10 mouse cellular contexts compared by ENCODE assay signal in genomic region chr19:26603296-26603860, GRCm38 (mm10). TPM values are rescaled to one million over a fixed set of nuclear protein-coding genes. Genes with fewer than 3 reads are reported as not detected.
DNase-seq lines count a peak whose midpoint lies in the region; ATAC-seq and TF ChIP-seq lines count a peak whose summit lies in the region.
"Had no signal": no experiment of that assay in that cellular context is flagged by ENCODE, and none has a peak within 500 bp of the region (broad histone marks: within the 10 kb centered on the region; RNA-seq: fewer than 3 reads in every experiment).

No protein-coding gene starts in this region.

- no peaks in the 10 kb centered on the region for H3K9me3 ChIP-seq in forebrain, embryonic 13.5 days (replicated peaks)
- H3K9me3 ChIP-seq in forebrain, embryonic 10.5 days, result no peaks in the 10 kb centered on the region
- no peaks in the 10 kb centered on the region for H3K9me3 ChIP-seq in lung, postnatal 0 days (ENCODE audit: low read length)
- no peaks in the 10 kb centered on the region for H3K9me3 ChIP-seq in limb, embryonic 11.5 days (ENCODE audit: control insufficient read depth, low read length)
- H3K9me3 ChIP-seq in neural tube, embryonic 15.5 days (replicated peaks), result no peaks in the 10 kb centered on the region

- DNase-seq in forebrain, embryonic 10.5 days (ENCODE audit: extremely low spot score, low spot score), result no peak
- DNase-seq in lung, postnatal 0 days (ENCODE audit: low spot score), result no peak
- DNase-seq in lung, adult 2 months, result no peak
- peak; percentile 56 for DNase-seq in limb, embryonic 11.5 days (ENCODE audit: low spot score)
- DNase-seq in left cerebral cortex, adult 11 months (ENCODE audit: low spot score), result no peak
- DNase-seq in right cerebral cortex, postnatal 14 days, result no peak
- DNase-seq: gastrocnemius, postnatal 36 days; kidney, postnatal 4 days had no signal

- peak overlapping the region; percentile 100 for H3K4me2 ChIP-seq in forebrain, embryonic 13.5 days
- H3K4me2 ChIP-seq in lung, postnatal 0 days (replicated peaks; ENCODE audit: low read depth, low read length), result peak overlapping the region; percentile 95; the same call in 1 of the 2 replicates
- no peak overlapping the region; the same call in 1 of the 2 replicates for H3K4me2 ChIP-seq in limb, embryonic 11.5 days (ENCODE audit: low read depth, severe bottlenecking)
- peak overlapping the region; percentile 98 for H3K4me2 ChIP-seq in neural tube, embryonic 15.5 days

- peaks cover 18% of the 10 kb centered on the region; the same call in 1 of the 2 replicates for H3K27me3 ChIP-seq in forebrain, embryonic 13.5 days
- peaks cover 69% of the 10 kb centered on the region for H3K27me3 ChIP-seq in forebrain, embryonic 10.5 days (ENCODE audit: poor library complexity, severe bottlenecking)
- no peaks in the 10 kb centered on the region for H3K27me3 ChIP-seq in lung, postnatal 0 days (replicated peaks; ENCODE audit: insufficient read depth, low read length)
- peaks cover under 1% of the 10 kb centered on the region; the same call in 1 of the 2 replicates for H3K27me3 ChIP-seq in limb, embryonic 11.5 days (ENCODE audit: control insufficient read depth, insufficient read depth, low read length)
- 0 out of 2 replicates have a peak, but pooled peaks cover 5% of the 10 kb centered on the region for H3K27me3 ChIP-seq in neural tube, embryonic 15.5 days (replicated peaks)

- H3K36me3 ChIP-seq in forebrain, embryonic 13.5 days (ENCODE audit: poor library complexity, severe bottlenecking), result no peaks in the 10 kb centered on the region
- no peaks in the 10 kb centered on the region for H3K36me3 ChIP-seq in forebrain, embryonic 10.5 days (replicated peaks)
- no peaks in the 10 kb centered on the region for H3K36me3 ChIP-seq in lung, postnatal 0 days (ENCODE audit: insufficient read depth, low read length)
- H3K36me3 ChIP-seq in limb, embryonic 11.5 days (ENCODE audit: control insufficient read depth, insufficient read depth, low read length), result no peaks in the 10 kb centered on the region
- no peaks in the 10 kb centered on the region for H3K36me3 ChIP-seq in neural tube, embryonic 15.5 days

- no peak for TF ChIP-seq CTCF in lung, postnatal 0 days (IDR thresholded peaks at IDR 0.05)
- no peak for TF ChIP-seq CTCF in lung, adult 2 months (IDR thresholded peaks at IDR 0.05; ENCODE audit: insufficient read depth, low read length)

- H3K9ac ChIP-seq in forebrain, embryonic 13.5 days, result no peak overlapping the region
- no peak overlapping the region for H3K9ac ChIP-seq in lung, postnatal 0 days (replicated peaks; ENCODE audit: low read depth)
- H3K9ac ChIP-seq in limb, embryonic 11.5 days (ENCODE audit: low read length), result no peak overlapping the region
- peak overlapping the region; percentile 74; the same call in 1 of the 2 replicates for H3K9ac ChIP-seq in neural tube, embryonic 15.5 days (replicated peaks)

- no peak overlapping the region for H3K27ac ChIP-seq in forebrain, embryonic 13.5 days
- no peak overlapping the region for H3K27ac ChIP-seq in forebrain, embryonic 10.5 days
- H3K27ac ChIP-seq in lung, postnatal 0 days (ENCODE audit: low read length), result no peak overlapping the region
- H3K27ac ChIP-seq in limb, embryonic 11.5 days (replicated peaks; ENCODE audit: low read depth, low read length), result 0 out of 2 replicates have a peak overlapping the region, but pooled peaks have one; percentile 10
- H3K27ac ChIP-seq in neural tube, embryonic 15.5 days (replicated peaks), result peak overlapping the region; percentile 14; the same call in 1 of the 2 replicates

- H3K4me3 ChIP-seq in forebrain, embryonic 13.5 days, result peak overlapping the region; percentile 75; the same call in 1 of the 2 replicates
- H3K4me3 ChIP-seq in forebrain, embryonic 10.5 days, result no peak overlapping the region
- no peak overlapping the region for H3K4me3 ChIP-seq in lung, postnatal 0 days (ENCODE audit: low read depth, low read length)
- no peak overlapping the region for H3K4me3 ChIP-seq in lung, adult 2 months (replicated peaks; ENCODE audit: extremely low read depth, low read depth, low read length)
- H3K4me3 ChIP-seq in limb, embryonic 11.5 days (ENCODE audit: low read depth, low read length), result no peak overlapping the region
- H3K4me3 ChIP-seq in neural tube, embryonic 15.5 days (replicated peaks), result no peak overlapping the region

- 48% methylated on average over 2 of the region's 2 CpGs for WGBS in forebrain, embryonic 13.5 days
- 48% methylated on average over 2 of the region's 2 CpGs for WGBS in forebrain, embryonic 10.5 days
- WGBS in lung, postnatal 0 days, result 53% methylated on average over 2 of the region's 2 CpGs
- WGBS in lung, adult 2 months, result 55% methylated on average over 2 of the region's 2 CpGs
- whole genome bisulfite sequencing in limb, embryonic 11.5 days, result 29% methylated on average over 2 of the region's 2 CpGs
- WGBS in neural tube, embryonic 15.5 days, result 36% methylated on average over 2 of the region's 2 CpGs

- no peak for TF ChIP-seq POLR2A in lung, adult 2 months (IDR thresholded peaks at IDR 0.05; ENCODE audit: borderline replicate concordance, extremely low read depth, low read depth, low read length)

- no peak for TF ChIP-seq EP300 in lung, postnatal 0 days (IDR thresholded peaks at IDR 0.05)

- ATAC-seq in forebrain, embryonic 13.5 days, result no peak
- ATAC-seq in lung, postnatal 0 days, result no peak
- no peak for ATAC-seq in limb, embryonic 11.5 days (ENCODE audit: insufficient number of reproducible peaks, low FRiP score, low TSS enrichment, low read depth)
- ATAC-seq in neural tube, embryonic 15.5 days (ENCODE audit: low FRiP score), result no peak

- peaks cover 27% of the 10 kb centered on the region for H3K4me1 ChIP-seq in forebrain, embryonic 13.5 days
- H3K4me1 ChIP-seq in forebrain, embryonic 10.5 days, result peaks cover 40% of the 10 kb centered on the region
- H3K4me1 ChIP-seq in lung, postnatal 0 days (ENCODE audit: insufficient read depth, low read depth, low read length), result peaks cover 10% of the 10 kb centered on the region; the same call in 1 of the 2 replicates
- H3K4me1 ChIP-seq in lung, adult 2 months (ENCODE audit: control insufficient read depth, insufficient read depth, low read length), result no peaks in the 10 kb centered on the region
- peaks cover 2% of the 10 kb centered on the region; the same call in 1 of the 2 replicates for H3K4me1 ChIP-seq in limb, embryonic 11.5 days (ENCODE audit: control insufficient read depth, insufficient read depth, low read length)
- peaks cover 21% of the 10 kb centered on the region for H3K4me1 ChIP-seq in neural tube, embryonic 15.5 days

RNA-seq across cellular contexts. Expression of gene Smarca2, which starts 1.5 kb away (rescaled TPM):
- 83.4 and 84.5 TPM in 2 replicates for polyA plus RNA-seq in forebrain, embryonic 13.5 days (2015; fragmentation: Nextera tagmentation; extraction: Ambion mirVana)
- polyA plus RNA-seq in forebrain, embryonic 10.5 days (2016; fragmentation: Nextera tagmentation; extraction: Ambion mirVana), result 32.0 and 34.7 TPM in 2 replicates
- 46.3 and 69.8 TPM in 2 replicates for polyA plus RNA-seq in lung, postnatal 0 days (2015; fragmentation: Nextera tagmentation; extraction: Ambion mirVana)
- polyA plus RNA-seq in lung, adult 2 months (2012; rRNA removed), result 69.7 and 78.9 TPM in 2 replicates
- polyA plus RNA-seq in limb, embryonic 11.5 days (2014; fragmentation: Nextera tagmentation; extraction: Ambion mirVana), result 60.0 and 61.8 TPM in 2 replicates
- 84.5 and 99.7 TPM in 2 replicates for polyA plus RNA-seq in neural tube, embryonic 15.5 days (2015; fragmentation: Nextera tagmentation; extraction: Ambion mirVana)

Comparison
In these comparisons a context has a peak if more than half of its experiments do, and no peak if none do; other contexts are left out.
1. H3K27ac ChIP-seq: peak in limb, embryonic 11.5 days (single experiment) and neural tube, embryonic 15.5 days (single experiment); none in forebrain, embryonic 13.5 days (single experiment), forebrain, embryonic 10.5 days (single experiment) and lung, postnatal 0 days (single experiment).